Mouse (Mus musculus) CH12.LX (cell line): ENCODE data around the gene Robo1. TPM values are rescaled to one million over a fixed set of nuclear protein-coding genes. Genes with fewer than 3 reads are reported as not detected.

Experiments used
- DNase-seq: peaks from one replicate; pipeline ENCODE4 v3.0.0-alpha.2; 2013; ENCODE audit errors: extremely low read depth
- H3K27ac ChIP-seq: 2 replicates; pipeline ENCODE4 v1.5.1; 2012; ENCODE audit warnings: low read depth, mild to moderate bottlenecking, control low read depth, moderate library complexity; ENCODE audit not compliant: insufficient read depth
- H3K27me3 ChIP-seq: replicated peaks from 2 replicates; pipeline ENCODE3; 2012; ENCODE audit warnings: inconsistent platforms
- H3K36me3 ChIP-seq, 2 experiments: replicated peaks in 1 of 2; 2 replicates each; pipeline versions ENCODE3 to v1.6.1; 2012; ENCODE audit warnings: inconsistent platforms in 1 of 2, low read length in 1 of 2, mild to moderate bottlenecking in 1 of 2, mixed read lengths in 1 of 2, moderate library complexity in 1 of 2; ENCODE audit not compliant: control insufficient read depth in 1 of 2, insufficient read depth in 1 of 2
- H3K4me1 ChIP-seq, 2 experiments: 2 replicates each; pipeline ENCODE4 v1.6.1; 2012; ENCODE audit warnings: inconsistent platforms in 1 of 2, moderate library complexity in 1 of 2; ENCODE audit not compliant: insufficient read depth in 2 of 2, control insufficient read depth in 1 of 2
- H3K4me2 ChIP-seq: 2 replicates; pipeline ENCODE4 v1.6.1; 2012; ENCODE audit warnings: low read depth, mild to moderate bottlenecking, control low read depth; ENCODE audit not compliant: poor library complexity, insufficient read depth, severe bottlenecking
- H3K4me3 ChIP-seq, 3 experiments: fragments of 150-350 bp in 1 of 3; sonication (generic) in 1 of 3; replicated peaks in 1 of 3; 2 replicates each; pipeline versions ENCODE3 to v1.5.1; 2011 to 2012; ENCODE audit warnings: low read depth in 2 of 3, low read length in 2 of 3, mild to moderate bottlenecking in 2 of 3, moderate library complexity in 2 of 3, control low read depth in 1 of 3, improper control_type of control experiment in 1 of 3, inconsistent platforms in 1 of 3, mixed read lengths in 1 of 3; ENCODE audit not compliant: poor library complexity in 1 of 3
- H3K79me2 ChIP-seq: replicated peaks from 2 replicates; pipeline ENCODE4 v1.6.1; 2012; ENCODE audit warnings: mild to moderate bottlenecking, moderate library complexity; ENCODE audit not compliant: control insufficient read depth, poor library complexity, insufficient read depth, severe bottlenecking; ENCODE audit errors: extremely low read depth
- H3K9ac ChIP-seq: 2 replicates; pipeline ENCODE4 v1.6.1; 2012; ENCODE audit warnings: low read depth, mild to moderate bottlenecking, control low read depth, moderate library complexity; ENCODE audit not compliant: insufficient read depth
- H3K9me3 ChIP-seq: replicated peaks from 2 replicates; pipeline ENCODE3; 2012; ENCODE audit warnings: low read length, inconsistent platforms, mixed read lengths
- CHD2 ChIP-seq: IDR thresholded peaks from 2 replicates; pipeline ENCODE4 v1.6.1; 2011; ENCODE audit warnings: low read length, improper control_type of control experiment
- ELF1 ChIP-seq: IDR thresholded peaks from 2 replicates; pipeline ENCODE4 v1.6.1; 2014; ENCODE audit warnings: low read depth, mild to moderate bottlenecking, inconsistent platforms, low read length, improper control_type of control experiment
- EP300 ChIP-seq: IDR thresholded peaks from 2 replicates; pipeline ENCODE4 v1.6.1; 2011; ENCODE audit warnings: low read length, improper control_type of control experiment
- GABPA ChIP-seq: IDR thresholded peaks from 2 replicates; pipeline ENCODE4 v1.6.1; 2012; ENCODE audit warnings: low read depth, low read length, improper control_type of control experiment, inconsistent platforms; ENCODE audit not compliant: insufficient replicate concordance
- HCFC1 ChIP-seq: IDR thresholded peaks from 2 replicates; pipeline ENCODE4 v1.6.1; 2012; ENCODE audit warnings: low read depth, mild to moderate bottlenecking, inconsistent platforms, low read length, improper control_type of control experiment
- IRF4 ChIP-seq: IDR thresholded peaks from 2 replicates; pipeline ENCODE4 v1.6.1; 2014; ENCODE audit warnings: low read depth, mild to moderate bottlenecking, inconsistent platforms, low read length, improper control_type of control experiment
- JUND ChIP-seq: conservative IDR thresholded peaks from 2 replicates; pipeline ENCODE4 v1.6.1; 2011; ENCODE audit warnings: low read depth, low read length, improper control_type of control experiment
- KAT2A ChIP-seq: IDR thresholded peaks from 2 replicates; pipeline ENCODE4 v1.6.1; 2012; ENCODE audit warnings: low read length, improper control_type of control experiment, inconsistent platforms; ENCODE audit not compliant: insufficient replicate concordance
- MAFK ChIP-seq: IDR thresholded peaks from 2 replicates; pipeline ENCODE4 v1.6.1; 2011; ENCODE audit warnings: low read length, improper control_type of control experiment; ENCODE audit not compliant: insufficient replicate concordance
- MYC ChIP-seq: IDR thresholded peaks from 2 replicates; pipeline ENCODE4 v1.6.1; 2011; ENCODE audit warnings: low read depth, mild to moderate bottlenecking, improper control_type of control experiment, low read length
- NELFE ChIP-seq: IDR thresholded peaks from 2 replicates; pipeline ENCODE4 v1.6.1; 2011; ENCODE audit warnings: low read depth, low read length, improper control_type of control experiment
- PAX5 ChIP-seq: IDR thresholded peaks from 2 replicates; pipeline ENCODE4 v1.6.1; 2012; ENCODE audit warnings: low read length, inconsistent platforms, mixed read lengths
- POLR2AphosphoS2 ChIP-seq: IDR thresholded peaks from 2 replicates; pipeline ENCODE4 v1.6.1; 2011; ENCODE audit warnings: low read depth, low read length, improper control_type of control experiment
- RAD21 ChIP-seq: IDR thresholded peaks from 2 replicates; pipeline ENCODE4 v1.6.1; 2011; ENCODE audit warnings: low read depth, mild to moderate bottlenecking, low read length, improper control_type of control experiment, moderate library complexity
- RCOR1 ChIP-seq: conservative IDR thresholded peaks from 2 replicates; pipeline ENCODE4 v1.6.1; 2012; ENCODE audit warnings: low read depth, mild to moderate bottlenecking, inconsistent platforms, low read length, improper control_type of control experiment
- SMC3 ChIP-seq: IDR thresholded peaks from 2 replicates; pipeline ENCODE4 v1.6.1; 2011; ENCODE audit warnings: low read depth, low read length, improper control_type of control experiment
- ZKSCAN1 ChIP-seq: IDR thresholded peaks from 2 replicates; pipeline ENCODE4 v1.6.1; 2012; ENCODE audit warnings: low read depth, inconsistent platforms, low read length, improper control_type of control experiment, borderline replicate concordance
- ZNF384 ChIP-seq: IDR thresholded peaks from 2 replicates; pipeline ENCODE4 v1.6.1; 2012; ENCODE audit warnings: low read depth, low read length, improper control_type of control experiment, inconsistent platforms
- dilution Hi-C: fragments of 300-500 bp; cut with MboI; formaldehyde crosslinking; loops from 2 replicates; pipeline ENCODE4 v1.14.3; 2020; ENCODE audit warnings: low sequenced_read_pairs; ENCODE audit not compliant: extremely low pct_unique_long_range_greater_than_20kb, extremely low pct_ligation_motif_present
- in situ Hi-C: fragments of 300-500 bp; cut with MboI; formaldehyde crosslinking; loops from 3 replicates; pipeline ENCODE4 v1.14.3; 2019; ENCODE audit warnings: low sequenced_read_pairs, low pct_ligation_motif_present, low pct_unique_long_range_greater_than_20kb, mixed read lengths
- polyA plus RNA-seq: library from polyadenylated mRNA; unstranded; fragments of >175 nt; gene quantifications from 2 replicates; pipeline ENCODE4 v1.2.1, GENCODE M21; 2012; ENCODE audit warnings: low read depth; ENCODE audit not compliant: insufficient read length
- total RNA-seq, 2 experiments: library from RNA; depleted of rRNA; stranded (reverse); fragments of 300-350 nt in 1 of 2; fragments of >200 nt in 1 of 2; gene quantifications; 2 replicates each; pipeline ENCODE4 v1.2.3; 2012 to 2014

The Robo1 gene
- total and polyA plus RNA-seq, 3 experiments = not detected

GRCm38 (mm10) chr16:72834266-72834665 is 526.2 kb downstream of the Robo1 start:
- no peaks in the 10 kb centered on the region for H3K27me3 ChIP-seq
- H3K4me1 ChIP-seq = no peaks in the 10 kb centered on the region
- TF ChIP-seq PAX5 = no peak
- TF ChIP-seq SMC3 = no peak
- TF ChIP-seq IRF4 = no peak
- no peak for TF ChIP-seq MYC
- no peak for TF ChIP-seq KAT2A
- no peak for TF ChIP-seq ZKSCAN1
- TF ChIP-seq HCFC1 = no peak
- TF ChIP-seq JUND = no peak
- no peak for TF ChIP-seq ZNF384
- TF ChIP-seq MAFK = no peak
- no peak for TF ChIP-seq NELFE
- no peak for TF ChIP-seq EP300
- no peak for TF ChIP-seq CHD2
- no peak for TF ChIP-seq RCOR1
- no peak for TF ChIP-seq ELF1
- dilution Hi-C loops = no loop called here
- no peak for DNase-seq
- H3K4me2 ChIP-seq = no peak overlapping the region
- no peak overlapping the region for H3K9ac ChIP-seq
- no peak overlapping the region for H3K27ac ChIP-seq
- peaks cover 15% of the 10 kb centered on the region for H3K9me3 ChIP-seq
- H3K79me2 ChIP-seq = no peaks in the 10 kb centered on the region
- no peak overlapping the region for H3K4me3 ChIP-seq
- no peaks in the 10 kb centered on the region for H3K36me3 ChIP-seq
- in situ Hi-C loops = no loop called here

GRCm38 (mm10) chr16:72839031-72839430 is 530.9 kb downstream of the Robo1 start:
- Histone ChIP-seq H3K27ac (no peak overlapping the region), H3K79me2 (no peaks in the 10 kb centered on the region), H3K4me2 (no peak overlapping the region), H3K4me3 (no peak overlapping the region), H3K4me1 (no peaks in the 10 kb centered on the region), H3K9ac (no peak overlapping the region), H3K9me3 (peaks cover 21% of the 10 kb centered on the region), H3K36me3 (no peaks in the 10 kb centered on the region), H3K27me3 (no peaks in the 10 kb centered on the region)
- in situ Hi-C loops = no loop called here
- DNase-seq = no peak
- dilution Hi-C loops = no loop called here
- TF ChIP-seq MYC = no peak
- TF ChIP-seq POLR2AphosphoS2 = no peak
- no peak for TF ChIP-seq GABPA
- no peak for TF ChIP-seq ZNF384
- no peak for TF ChIP-seq RAD21
